8 mouse cellular contexts compared by ENCODE assay signal in the genomic region with DNA sequence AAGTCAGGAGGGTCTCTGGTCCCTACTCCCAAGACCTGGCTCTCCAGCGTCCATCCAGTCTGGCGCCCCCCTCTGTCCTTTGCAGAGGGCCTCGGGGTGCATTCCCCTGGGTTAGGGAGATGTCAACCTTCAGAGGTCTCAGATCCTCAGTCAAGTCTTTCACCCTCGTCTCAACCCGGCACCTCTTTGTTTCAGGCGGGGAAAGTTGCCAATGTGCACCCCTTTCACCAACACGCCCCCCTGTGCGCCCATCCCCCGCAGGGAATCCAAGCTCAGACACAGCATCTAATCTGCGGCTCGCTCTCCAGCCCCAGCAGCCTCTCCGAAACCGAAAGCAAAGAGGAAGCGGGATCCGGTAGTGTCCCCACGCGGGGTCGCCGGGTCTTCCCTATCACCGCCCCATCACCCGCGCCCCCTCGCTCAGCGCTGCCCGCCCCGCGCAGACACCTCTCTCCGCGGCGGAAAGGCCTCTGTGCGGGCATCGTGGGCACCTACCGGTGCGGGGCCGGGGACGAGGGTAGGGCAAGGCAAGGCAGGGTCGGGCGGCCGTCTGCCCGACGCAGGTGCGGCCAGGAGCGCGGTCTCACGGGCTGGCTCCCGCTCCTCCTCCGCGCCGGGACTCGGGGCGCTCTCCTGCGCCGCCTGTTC. TPM values are rescaled to one million over a fixed set of nuclear protein-coding genes. Genes with fewer than 3 reads are reported as not detected.
DNase-seq lines count a peak whose midpoint lies in the region; ATAC-seq lines count a peak whose summit lies in the region.

No protein-coding gene starts in this region.

- peak overlapping the region; percentile 88 for H3K4me2 ChIP-seq in embryonic facial prominence, embryonic 13.5 days
- peak overlapping the region; percentile 93 for H3K4me2 ChIP-seq in heart, embryonic 11.5 days
- H3K4me2 ChIP-seq in kidney, embryonic 14.5 days (replicated peaks; ENCODE audit: low read depth, low read length), result peak overlapping the region; percentile 90
- peak overlapping the region; percentile 90 for H3K4me2 ChIP-seq in liver, embryonic 13.5 days
- peak overlapping the region; percentile 60 for H3K4me2 ChIP-seq in stomach, embryonic 16.5 days (ENCODE audit: low read depth, low read length)

- peak overlapping the region; percentile 22; the same call in 1 of the 2 replicates for H3K27ac ChIP-seq in embryonic facial prominence, embryonic 13.5 days
- no peak overlapping the region for H3K27ac ChIP-seq in heart, embryonic 11.5 days (ENCODE audit: low read depth, low read length)
- no peak overlapping the region for H3K27ac ChIP-seq in kidney, embryonic 14.5 days (ENCODE audit: low read depth, low read length)
- H3K27ac ChIP-seq in liver, embryonic 13.5 days, result no peak overlapping the region
- peak overlapping the region; percentile 31 for H3K27ac ChIP-seq in stomach, embryonic 16.5 days (ENCODE audit: low read length)

- H3K4me3 ChIP-seq in embryonic facial prominence, embryonic 13.5 days, result peak overlapping the region; percentile 93
- H3K4me3 ChIP-seq in heart, embryonic 11.5 days (ENCODE audit: low read depth, low read length), result peak overlapping the region; percentile 92
- peak overlapping the region; percentile 73 for H3K4me3 ChIP-seq in kidney, embryonic 14.5 days (ENCODE audit: low read length)
- H3K4me3 ChIP-seq in liver, embryonic 13.5 days (replicated peaks), result peak overlapping the region; percentile 80
- H3K4me3 ChIP-seq in stomach, embryonic 16.5 days (replicated peaks; ENCODE audit: low read length), result peak overlapping the region; percentile 93

- peaks cover 30% of the 10 kb centered on the region for H3K27me3 ChIP-seq in embryonic facial prominence, embryonic 13.5 days
- H3K27me3 ChIP-seq in heart, embryonic 11.5 days (ENCODE audit: control insufficient read depth, insufficient read depth, low read length), result peaks cover 21% of the 10 kb centered on the region
- no peaks in the 10 kb centered on the region for H3K27me3 ChIP-seq in kidney, embryonic 14.5 days (ENCODE audit: control insufficient read depth, insufficient read depth, low read length)
- H3K27me3 ChIP-seq in liver, embryonic 13.5 days, result peaks cover 53% of the 10 kb centered on the region
- H3K27me3 ChIP-seq in stomach, embryonic 16.5 days (ENCODE audit: control insufficient read depth, insufficient read depth, low read length), result no peaks in the 10 kb centered on the region

- peak; percentile 74 for DNase-seq in A20 (ENCODE audit: low read depth, low spot score)
- peak; percentile 68 for DNase-seq in adrenal gland, postnatal 10 days
- DNase-seq in liver, embryonic 13.5 days, result peak; percentile 21
- peak; percentile 75 for DNase-seq in naive thymus-derived CD4-positive, alpha-beta T cell, adult 2 months (ENCODE audit: low read depth)

- no peaks in the 10 kb centered on the region for H3K9me3 ChIP-seq in embryonic facial prominence, embryonic 13.5 days
- no peaks in the 10 kb centered on the region for H3K9me3 ChIP-seq in heart, embryonic 11.5 days (replicated peaks; ENCODE audit: control insufficient read depth, low read length)
- H3K9me3 ChIP-seq in kidney, embryonic 14.5 days (ENCODE audit: control insufficient read depth, low read length), result no peaks in the 10 kb centered on the region
- H3K9me3 ChIP-seq in liver, embryonic 13.5 days (replicated peaks), result no peaks in the 10 kb centered on the region
- no peaks in the 10 kb centered on the region for H3K9me3 ChIP-seq in stomach, embryonic 16.5 days (replicated peaks; ENCODE audit: control insufficient read depth, low read length)

- peak overlapping the region; percentile 79 for H3K9ac ChIP-seq in embryonic facial prominence, embryonic 13.5 days
- peak overlapping the region; percentile 75 for H3K9ac ChIP-seq in heart, embryonic 11.5 days (ENCODE audit: low read depth, low read length)
- H3K9ac ChIP-seq in kidney, embryonic 14.5 days (ENCODE audit: low read depth, low read length), result peak overlapping the region; percentile 76
- peak overlapping the region; percentile 70 for H3K9ac ChIP-seq in liver, embryonic 13.5 days
- peak overlapping the region; percentile 88 for H3K9ac ChIP-seq in stomach, embryonic 16.5 days (ENCODE audit: low read length)

- H3K36me3 ChIP-seq in embryonic facial prominence, embryonic 13.5 days, result no peaks in the 10 kb centered on the region
- H3K36me3 ChIP-seq in heart, embryonic 11.5 days (ENCODE audit: control insufficient read depth, insufficient read depth, low read length), result no peaks in the 10 kb centered on the region
- H3K36me3 ChIP-seq in kidney, embryonic 14.5 days (ENCODE audit: control insufficient read depth, insufficient read depth, low read length), result no peaks in the 10 kb centered on the region
- no peaks in the 10 kb centered on the region for H3K36me3 ChIP-seq in liver, embryonic 13.5 days
- no peaks in the 10 kb centered on the region for H3K36me3 ChIP-seq in stomach, embryonic 16.5 days (ENCODE audit: control insufficient read depth, insufficient read depth, low read length)

- 0 out of 2 replicates have a peak, but pooled peaks have one; percentile 38 for ATAC-seq in embryonic facial prominence, embryonic 13.5 days (ENCODE audit: insufficient number of reproducible peaks, insufficient read depth, low FRiP score, low TSS enrichment, low read depth)
- ATAC-seq in heart, embryonic 11.5 days (replicated peaks; ENCODE audit: insufficient number of reproducible peaks, low FRiP score, low TSS enrichment), result 0 out of 2 replicates have a peak, but pooled peaks have one; percentile 45
- peak; percentile 70 for ATAC-seq in kidney, embryonic 14.5 days (ENCODE audit: low FRiP score, low TSS enrichment)
- peak; percentile 52; the same call in 1 of the 2 replicates for ATAC-seq in liver, embryonic 13.5 days (ENCODE audit: low read depth)
- peak; percentile 73 for ATAC-seq in stomach, embryonic 16.5 days (ENCODE audit: insufficient read depth, low FRiP score)

- WGBS in embryonic facial prominence, embryonic 13.5 days, result 2% methylated on average over 38 of the region's 53 CpGs
- WGBS in heart, embryonic 11.5 days (ENCODE audit: insufficient replicate concordance), result under 1% methylated on average over 38 of the region's 53 CpGs
- WGBS in kidney, embryonic 14.5 days, result 1% methylated on average over 36 of the region's 53 CpGs
- under 1% methylated on average over 50 of the region's 53 CpGs for WGBS in liver, embryonic 13.5 days (ENCODE audit: insufficient replicate concordance)
- WGBS in stomach, embryonic 16.5 days, result under 1% methylated on average over 45 of the region's 53 CpGs

- peaks cover 11% of the 10 kb centered on the region; the same call in 1 of the 2 replicates for H3K4me1 ChIP-seq in embryonic facial prominence, embryonic 13.5 days
- 0 out of 2 replicates have a peak, but pooled peaks cover 3% of the 10 kb centered on the region for H3K4me1 ChIP-seq in heart, embryonic 11.5 days (ENCODE audit: control insufficient read depth, insufficient read depth, low read length)
- H3K4me1 ChIP-seq in kidney, embryonic 14.5 days (ENCODE audit: control insufficient read depth, insufficient read depth, low read length), result peaks cover 3% of the 10 kb centered on the region; the same call in 1 of the 2 replicates
- peaks cover 25% of the 10 kb centered on the region for H3K4me1 ChIP-seq in liver, embryonic 13.5 days (replicated peaks)
- peaks cover 5% of the 10 kb centered on the region; the same call in 1 of the 2 replicates for H3K4me1 ChIP-seq in stomach, embryonic 16.5 days (ENCODE audit: control insufficient read depth, insufficient read depth, low read length)

RNA-seq across cellular contexts. Expression of a gene that starts 0.8 kb away (rescaled TPM):
- total RNA-seq in adrenal gland, postnatal 10 days (2021), result 10 to 100 TPM; 12.9 to 13.4 TPM
- 6.4 and 8.0 TPM in 2 replicates for polyA plus RNA-seq in embryonic facial prominence, embryonic 13.5 days (2015; fragmentation: Nextera tagmentation; extraction: Ambion mirVana)
- polyA plus RNA-seq in heart, embryonic 11.5 days (2014; fragmentation: Nextera tagmentation; extraction: Ambion mirVana), result 1.6 and 1.8 TPM in 2 replicates
- 2.3 and 2.9 TPM in 2 replicates for polyA plus RNA-seq in kidney, embryonic 14.5 days (2014; fragmentation: Nextera tagmentation; extraction: Ambion mirVana)
- polyA plus RNA-seq in liver, embryonic 13.5 days (2015; fragmentation: Nextera tagmentation; extraction: Ambion mirVana), result 2.5 and 3.5 TPM in 2 replicates
- 7.1 and 7.6 TPM in 2 replicates for polyA plus RNA-seq in stomach, embryonic 16.5 days (2015; fragmentation: Nextera tagmentation; extraction: Ambion mirVana)

RNA-seq across cellular contexts. Expression of a gene that starts 22.4 kb away (rescaled TPM):
- 1 to 10 TPM; 1.5 to 2.0 TPM for total RNA-seq in adrenal gland, postnatal 10 days (2021)
- polyA plus RNA-seq in embryonic facial prominence, embryonic 13.5 days (2015; fragmentation: Nextera tagmentation; extraction: Ambion mirVana), result 1.7 TPM in 2 replicates
- polyA plus RNA-seq in heart, embryonic 11.5 days (2014; fragmentation: Nextera tagmentation; extraction: Ambion mirVana), result 2.7 and 3.8 TPM in 2 replicates
- 5.3 and 7.9 TPM in 2 replicates for polyA plus RNA-seq in kidney, embryonic 14.5 days (2014; fragmentation: Nextera tagmentation; extraction: Ambion mirVana)
- polyA plus RNA-seq in liver, embryonic 13.5 days (2015; fragmentation: Nextera tagmentation; extraction: Ambion mirVana), result 0.13 and 0.31 TPM in 2 replicates
- polyA plus RNA-seq in stomach, embryonic 16.5 days (2015; fragmentation: Nextera tagmentation; extraction: Ambion mirVana), result 5.8 and 5.9 TPM in 2 replicates

Comparison
In these comparisons a context has a peak if more than half of its experiments do, and no peak if none do; other contexts are left out.
1. DNase-seq: peak in every context shown above with its lines; median percentile 75 in naive thymus-derived CD4-positive, alpha-beta T cell, adult 2 months; 74 in A20; 68 in adrenal gland, postnatal 10 days; 21 in liver, embryonic 13.5 days.
2. H3K27ac ChIP-seq: peak in embryonic facial prominence, embryonic 13.5 days (single experiment) and stomach, embryonic 16.5 days (single experiment); none in heart, embryonic 11.5 days (single experiment), kidney, embryonic 14.5 days (single experiment) and liver, embryonic 13.5 days (single experiment).
3. Peak in every context shown above with its lines, with median percentiles within 50 percentile points of each other: ATAC-seq, H3K4me2 ChIP-seq, H3K4me3 ChIP-seq and H3K9ac ChIP-seq.